Mouse (Mus musculus): ENCODE data around the gene Napepld.

DNA sequence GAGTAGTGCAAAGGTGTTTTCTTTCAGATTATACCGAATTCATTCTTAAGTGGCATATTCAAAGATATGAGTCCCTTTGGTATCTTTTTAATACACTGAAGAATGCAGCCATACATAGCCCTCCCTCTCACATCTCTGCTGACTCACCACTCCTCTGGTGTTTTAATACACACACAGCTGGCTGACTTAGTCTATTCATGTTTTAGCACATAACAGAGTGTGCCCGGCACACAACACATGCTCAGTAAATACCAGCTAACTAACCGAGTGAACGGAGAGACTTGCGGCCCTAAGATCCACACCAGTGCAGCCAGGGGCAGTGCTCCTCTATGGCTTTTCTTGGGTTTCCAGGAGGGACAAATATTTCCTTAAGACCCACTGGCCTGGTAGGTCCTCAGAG, 20.3 kb downstream of the Napepld start:
- TF ChIP-seq CHD2 (IDR thresholded peaks at IDR 0.05; ENCODE audit: low read depth, low read length): no peak
- no peak for TF ChIP-seq HCFC1 (IDR thresholded peaks at IDR 0.05; ENCODE audit: borderline replicate concordance, insufficient read depth, low read length)

Data from ES-E14 (cell line).